Mouse (Mus musculus) liver, embryonic 16.5 days (tissue): Measurements from ENCODE around the gene Mmrn2. TPM values are rescaled to one million over a fixed set of nuclear protein-coding genes. Genes with fewer than 3 reads are reported as not detected.

Experiments
- ATAC-seq: fragments of 200-750 bp; cut with Nextera tagmentation; 2 replicates; pipeline ENCODE4 v1.8.0; 2017; ENCODE audit warnings: low read depth, mild to moderate bottlenecking, moderate number of reproducible peaks, moderate library complexity
- H3K27ac ChIP-seq: fragments of 300-500 bp; sonication (generic); 2 replicates; pipeline ENCODE4 v1.5.1; 2014; ENCODE audit warnings: mild to moderate bottlenecking, low read length
- H3K27me3 ChIP-seq: fragments of 300-500 bp; sonication (generic); 2 replicates; pipeline ENCODE4 v1.6.1; 2014; ENCODE audit warnings: low read depth, low read length, mixed read lengths; ENCODE audit not compliant: control insufficient read depth, insufficient read depth
- H3K36me3 ChIP-seq: fragments of 300-500 bp; sonication (generic); 2 replicates; pipeline ENCODE4 v1.6.1; 2014; ENCODE audit warnings: mild to moderate bottlenecking; ENCODE audit not compliant: control insufficient read depth, insufficient read depth
- H3K4me1 ChIP-seq: fragments of 300-500 bp; sonication (generic); 2 replicates; pipeline ENCODE4 v1.6.1; 2014; ENCODE audit warnings: low read depth, low read length, mixed read lengths; ENCODE audit not compliant: control insufficient read depth
- H3K4me2 ChIP-seq: fragments of 300-500 bp; sonication (generic); 2 replicates; pipeline ENCODE4 v1.6.1; 2014; ENCODE audit warnings: low read depth, low read length, mixed read lengths
- H3K4me3 ChIP-seq: fragments of 300-500 bp; sonication (generic); 2 replicates; pipeline ENCODE4 v1.5.1; 2014; ENCODE audit warnings: low read depth, mild to moderate bottlenecking, low read length
- H3K9ac ChIP-seq: fragments of 300-500 bp; sonication (generic); 2 replicates; pipeline ENCODE4 v1.6.1; 2014; ENCODE audit warnings: low read depth, low read length
- H3K9me3 ChIP-seq: fragments of 300-500 bp; sonication (generic); replicated peaks from 2 replicates; pipeline ENCODE4 v1.6.1; 2016; ENCODE audit warnings: low read length; ENCODE audit not compliant: control insufficient read depth
- WGBS: fragments of 180-500 bp; shearing (Covaris S2); extraction: QIAGEN DNeasy Blood & Tissue Kit; methylation state at CpG from one replicate; pipeline ENCODE4 v1.1.7; 2014; ENCODE audit not compliant: insufficient replicate concordance; 5-methylcytosine and 5-hydroxymethylcytosine counted together
- polyA plus RNA-seq: library from polyadenylated mRNA; unstranded; fragments of >200 nt; fragmentation: Nextera tagmentation; extraction: Ambion mirVana; gene quantifications from 2 replicates; pipeline ENCODE4 v1.2.1, GENCODE M21; 2015

Gene Mmrn2
- 3.0 and 3.4 TPM in 2 replicates for polyA plus RNA-seq

DNA sequence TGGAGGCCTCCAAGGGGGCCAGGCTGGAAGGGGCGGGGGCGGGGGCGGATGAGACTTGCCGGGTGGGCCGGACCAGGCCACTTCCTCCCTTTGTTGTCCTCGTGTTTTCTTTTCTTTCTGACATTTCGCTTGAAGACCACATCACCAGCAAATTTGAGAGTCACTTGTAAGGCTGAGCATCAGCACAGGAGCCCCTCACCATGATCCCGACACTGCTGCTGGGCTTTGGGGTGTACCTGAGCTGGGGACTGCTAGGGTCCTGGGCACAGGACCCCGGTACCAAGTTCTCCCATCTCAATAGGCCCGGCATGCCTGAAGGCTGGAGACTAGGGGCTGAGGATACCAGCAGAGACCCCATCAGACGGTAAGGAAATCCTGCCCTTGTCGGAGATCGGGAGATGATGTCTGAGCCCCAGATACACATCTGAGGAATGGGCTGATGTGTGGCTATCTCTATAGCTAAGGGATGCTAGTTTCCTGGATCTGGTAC lies at the start of gene Mmrn2:
Gene Mmrn2 (plus strand): TSS at position 51 of the 490 bp plus-strand sequence.
- no peaks in the 10 kb centered on the region for H3K4me1 ChIP-seq
- no peak within 1 kb of the TSS for H3K27ac ChIP-seq
- no peak within 1 kb of the TSS for H3K9ac ChIP-seq
- no peak for ATAC-seq
- 39% methylated on average over 13 of the region's 13 CpGs for WGBS
- no peak within 1 kb of the TSS; the same call in 1 of the 2 replicates for H3K4me3 ChIP-seq
- no peaks in the 10 kb centered on the region for H3K9me3 ChIP-seq
- no peaks in the 10 kb centered on the region for H3K36me3 ChIP-seq
- H3K4me2 ChIP-seq = no peak within 1 kb of the TSS
- no peaks in the 10 kb centered on the region for H3K27me3 ChIP-seq

DNA sequence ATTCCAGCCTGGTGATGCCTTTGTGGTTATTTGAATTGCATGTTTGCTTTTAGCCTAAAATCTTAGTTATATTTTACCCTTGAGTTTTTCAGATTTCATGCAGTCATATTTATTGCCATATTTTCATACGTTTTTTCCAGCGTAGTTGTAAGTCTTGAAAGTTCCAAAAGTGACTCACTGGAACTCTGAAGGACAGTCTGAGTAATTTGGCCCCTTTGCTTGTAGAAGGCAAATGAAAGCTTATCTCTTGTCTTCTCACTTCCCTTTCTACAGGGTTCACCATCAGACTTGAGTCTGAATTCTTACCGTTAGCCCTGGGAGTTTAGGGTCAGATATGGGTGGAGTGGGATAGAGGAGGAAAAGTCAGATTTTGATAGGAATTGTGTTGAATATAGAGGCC lies 48.7 kb upstream of the Mmrn2 start:
- no peak for ATAC-seq
- no peaks in the 10 kb centered on the region for H3K27me3 ChIP-seq
- H3K9ac ChIP-seq = no peak overlapping the region
- 31% methylated on average over 3 of the region's 3 CpGs for WGBS
- H3K36me3 ChIP-seq = peaks cover 20% of the 10 kb centered on the region
- H3K4me1 ChIP-seq = no peaks in the 10 kb centered on the region
- H3K27ac ChIP-seq = no peak overlapping the region
- H3K9me3 ChIP-seq = no peaks in the 10 kb centered on the region
- no peak overlapping the region for H3K4me3 ChIP-seq
- no peak overlapping the region for H3K4me2 ChIP-seq

DNA sequence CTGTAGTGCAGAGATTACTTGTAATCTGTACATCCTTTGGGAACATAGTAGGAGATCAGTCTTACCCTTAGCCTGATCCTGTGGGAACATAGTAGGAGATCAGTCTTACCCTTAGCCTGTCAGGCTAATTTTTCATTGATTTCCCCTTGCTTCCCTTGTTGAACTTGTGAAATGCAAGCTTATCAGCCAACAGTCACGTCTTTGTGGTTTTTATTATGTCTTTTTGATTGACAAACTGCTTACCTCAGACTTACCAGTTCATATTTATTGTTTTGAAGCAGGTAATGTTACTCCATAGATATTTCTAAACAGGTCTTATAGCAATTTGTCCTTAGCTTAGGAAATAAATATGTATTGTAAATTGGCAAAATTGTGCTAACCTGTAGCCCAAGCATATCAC lies 47.6 kb upstream of the Mmrn2 start:
- Histone ChIP-seq H3K36me3 (peaks cover 18% of the 10 kb centered on the region), H3K4me2 (no peak overlapping the region), H3K4me3 (no peak overlapping the region), H3K9me3 (no peaks in the 10 kb centered on the region), H3K9ac (no peak overlapping the region), H3K27me3 (no peaks in the 10 kb centered on the region), H3K27ac (no peak overlapping the region), H3K4me1 (no peaks in the 10 kb centered on the region)
- 12% methylated on average over 1 of the region's 1 CpGs for WGBS
- no peak for ATAC-seq

GRCm38 (mm10) chr14:34330657-34331158 lies 44.6 kb upstream of the Mmrn2 start:
- 70% methylated on average over 9 of the region's 9 CpGs for WGBS
- H3K9me3 ChIP-seq = no peaks in the 10 kb centered on the region
- no peak for ATAC-seq
- no peaks in the 10 kb centered on the region for H3K27me3 ChIP-seq
- no peaks in the 10 kb centered on the region for H3K4me1 ChIP-seq
- peaks cover 23% of the 10 kb centered on the region for H3K36me3 ChIP-seq
- no peak overlapping the region for H3K27ac ChIP-seq
- H3K4me3 ChIP-seq = no peak overlapping the region
- no peak overlapping the region for H3K4me2 ChIP-seq
- H3K9ac ChIP-seq = no peak overlapping the region

DNA sequence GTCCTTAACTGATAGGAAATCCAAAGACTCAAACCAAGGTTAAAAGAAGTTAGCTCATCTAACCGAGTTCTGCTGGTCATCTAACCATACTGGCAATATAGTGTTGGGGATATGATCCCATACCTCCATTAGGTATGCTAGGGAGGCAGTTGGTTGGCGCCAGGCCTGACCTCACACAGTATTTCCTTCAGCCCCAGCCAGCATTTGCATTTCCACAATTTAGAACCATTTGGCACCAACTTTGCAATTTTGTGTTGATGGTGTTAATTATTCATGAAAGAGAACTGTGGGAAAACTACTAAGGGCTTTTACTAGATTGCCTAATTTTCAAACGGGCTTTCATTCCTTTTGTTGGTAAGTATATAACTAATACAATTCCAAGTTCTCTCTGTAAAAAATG lies 43.4 kb upstream of the Mmrn2 start:
- Histone ChIP-seq H3K9me3 (no peaks in the 10 kb centered on the region), H3K27ac (no peak overlapping the region), H3K4me3 (no peak overlapping the region), H3K4me2 (no peak overlapping the region), H3K36me3 (peaks cover 31% of the 10 kb centered on the region), H3K27me3 (no peaks in the 10 kb centered on the region), H3K4me1 (no peaks in the 10 kb centered on the region), H3K9ac (no peak overlapping the region)
- no peak for ATAC-seq
- WGBS = 71% methylated on average over 3 of the region's 3 CpGs

DNA sequence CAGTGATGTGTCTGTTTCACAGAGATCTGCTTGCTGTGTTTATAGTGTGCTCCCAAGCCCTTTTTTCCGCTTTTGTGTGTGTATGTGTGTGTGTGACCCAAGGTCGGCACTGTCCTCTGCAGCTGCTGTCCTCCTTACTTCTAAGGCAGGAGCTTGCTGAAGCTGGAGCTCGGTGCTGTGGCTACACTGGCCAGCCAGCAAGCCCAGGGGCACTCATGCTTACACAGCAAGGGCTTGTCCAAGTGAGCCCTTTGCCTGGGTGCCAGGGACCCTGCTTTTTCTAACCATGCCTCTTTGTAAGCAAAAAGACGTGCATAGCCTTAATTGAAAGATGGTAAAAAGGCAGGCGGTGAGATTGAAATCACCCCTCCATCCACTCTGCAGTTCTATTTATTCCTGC lies 42.8 kb upstream of the Mmrn2 start:
- Histone ChIP-seq H3K27me3 (no peaks in the 10 kb centered on the region), H3K9me3 (no peaks in the 10 kb centered on the region), H3K4me3 (no peak overlapping the region), H3K9ac (no peak overlapping the region), H3K4me2 (no peak overlapping the region), H3K36me3 (peaks cover 33% of the 10 kb centered on the region), H3K27ac (no peak overlapping the region), H3K4me1 (no peaks in the 10 kb centered on the region)
- ATAC-seq = no peak
- 69% methylated on average over 5 of the region's 5 CpGs for WGBS

DNA sequence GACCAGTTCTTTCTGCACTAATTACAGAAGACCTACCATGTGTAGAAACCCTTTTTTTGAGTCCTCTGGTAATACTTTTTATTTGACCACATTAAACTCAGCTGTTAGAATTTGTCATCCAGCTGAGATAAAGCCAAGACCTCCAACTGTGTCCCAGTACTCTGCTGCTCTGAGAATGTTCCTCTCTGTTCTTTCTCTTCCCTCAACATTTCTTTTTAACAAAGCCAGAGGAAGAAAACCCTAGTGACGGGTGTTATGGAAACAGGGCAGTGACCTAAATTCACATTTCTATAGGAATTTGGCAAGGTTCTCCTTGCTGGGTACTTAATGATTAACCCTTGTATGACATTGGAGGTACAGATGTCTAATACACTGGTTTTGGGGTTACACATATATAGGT lies 35.8 kb upstream of the Mmrn2 start:
- Histone ChIP-seq H3K27me3 (no peaks in the 10 kb centered on the region), H3K4me2 (no peak overlapping the region), H3K36me3 (peaks cover 35% of the 10 kb centered on the region), H3K9me3 (no peaks in the 10 kb centered on the region), H3K27ac (no peak overlapping the region), H3K9ac (no peak overlapping the region), H3K4me1 (no peaks in the 10 kb centered on the region; the same call in 1 of the 2 replicates), H3K4me3 (no peak overlapping the region)
- ATAC-seq = no peak
- WGBS = 50% methylated on average over 1 of the region's 1 CpGs

GRCm38 (mm10) chr14:34341993-34342392 lies 33.3 kb upstream of the Mmrn2 start:
- no peak overlapping the region for H3K9ac ChIP-seq
- no peaks in the 10 kb centered on the region for H3K27me3 ChIP-seq
- no peak for ATAC-seq
- H3K27ac ChIP-seq = no peak overlapping the region; the same call in 1 of the 2 replicates
- no peak overlapping the region for H3K4me2 ChIP-seq
- H3K4me1 ChIP-seq = no peaks in the 10 kb centered on the region; the same call in 1 of the 2 replicates
- no peak overlapping the region for H3K4me3 ChIP-seq
- H3K36me3 ChIP-seq = peaks cover 19% of the 10 kb centered on the region
- H3K9me3 ChIP-seq = no peaks in the 10 kb centered on the region
- 66% methylated on average over 4 of the region's 4 CpGs for WGBS

GRCm38 (mm10) chr14:34343078-34343477 lies 32.2 kb upstream of the Mmrn2 start:
- no peaks in the 10 kb centered on the region; the same call in 1 of the 2 replicates for H3K4me1 ChIP-seq
- no peak for ATAC-seq
- no peak overlapping the region for H3K27ac ChIP-seq
- H3K36me3 ChIP-seq = peaks cover 14% of the 10 kb centered on the region
- H3K9ac ChIP-seq = no peak overlapping the region
- no peak overlapping the region for H3K4me3 ChIP-seq
- whole genome bisulfite sequencing = 24% methylated on average over 4 of the region's 4 CpGs
- no peak overlapping the region for H3K4me2 ChIP-seq
- H3K27me3 ChIP-seq = no peaks in the 10 kb centered on the region
- no peaks in the 10 kb centered on the region for H3K9me3 ChIP-seq
